Mouse (Mus musculus): ENCODE data around the gene Apaf1. TPM values are rescaled to one million over a fixed set of nuclear protein-coding genes. Genes with fewer than 3 reads are reported as not detected.

Gene Apaf1
- polyA plus RNA-seq, 1 experiment from 2014 or later: 12.2 TPM

- 89% methylated on average over 4 of the region's 4 CpGs for WGBS
- ATAC-seq: no peak
Observed at GRCm38 (mm10) chr10:91092812-91093211, 10.2 kb upstream of the Apaf1 start.

GRCm38 (mm10) chr10:91083393-91083927 lies 890 bp upstream of the Apaf1 start:
- Histone ChIP-seq H3K4me2 (ENCODE audit: low read length) (peak overlapping the region; percentile 81), H3K4me1 (ENCODE audit: control insufficient read depth, insufficient read depth, low read depth, low read length) (peaks cover 4% of the 10 kb centered on the region), H3K27ac (ENCODE audit: low read depth, low read length) (peak overlapping the region; percentile 80), H3K9ac (ENCODE audit: low read depth, low read length) (peak overlapping the region; percentile 81), H3K27me3 (replicated peaks; ENCODE audit: control insufficient read depth, insufficient read depth, low read length) (no peaks in the 10 kb centered on the region), H3K36me3 (ENCODE audit: control insufficient read depth, insufficient read depth, low read length) (no peaks in the 10 kb centered on the region; the same call in 1 of the 2 replicates), H3K9me3 (ENCODE audit: control insufficient read depth, low read length) (no peaks in the 10 kb centered on the region), H3K4me3 (ENCODE audit: low read length) (peak overlapping the region; percentile 97)
- 44% methylated on average over 12 of the region's 12 CpGs for WGBS
- no peak for ATAC-seq

More at GRCm38 (mm10) chr10:91092812-91093211, 10.2 kb upstream of the Apaf1 start:
- no peaks in the 10 kb centered on the region for H3K4me1 ChIP-seq (ENCODE audit: control insufficient read depth, insufficient read depth, low read depth, low read length)
- no peak overlapping the region for H3K4me2 ChIP-seq (ENCODE audit: low read length)
- no peak overlapping the region for H3K27ac ChIP-seq (ENCODE audit: low read depth, low read length)
- no peaks in the 10 kb centered on the region for H3K27me3 ChIP-seq (replicated peaks; ENCODE audit: control insufficient read depth, insufficient read depth, low read length)
- H3K36me3 ChIP-seq (ENCODE audit: control insufficient read depth, insufficient read depth, low read length): peaks cover 4% of the 10 kb centered on the region; the same call in 1 of the 2 replicates
- no peak overlapping the region for H3K4me3 ChIP-seq (ENCODE audit: low read length)
- no peak overlapping the region for H3K9ac ChIP-seq (ENCODE audit: low read depth, low read length)
- H3K9me3 ChIP-seq (ENCODE audit: control insufficient read depth, low read length): no peaks in the 10 kb centered on the region

- Histone ChIP-seq H3K27ac (ENCODE audit: low read depth, low read length) (peak overlapping the region; percentile 88), H3K4me2 (ENCODE audit: low read length) (peak overlapping the region; percentile 75), H3K9ac (ENCODE audit: low read depth, low read length) (peak overlapping the region; percentile 90), H3K9me3 (ENCODE audit: control insufficient read depth, low read length) (no peaks in the 10 kb centered on the region), H3K36me3 (ENCODE audit: control insufficient read depth, insufficient read depth, low read length) (peaks cover 6% of the 10 kb centered on the region), H3K4me1 (ENCODE audit: control insufficient read depth, insufficient read depth, low read depth, low read length) (peaks cover 4% of the 10 kb centered on the region), H3K4me3 (ENCODE audit: low read length) (peak overlapping the region; percentile 97), H3K27me3 (replicated peaks; ENCODE audit: control insufficient read depth, insufficient read depth, low read length) (no peaks in the 10 kb centered on the region)
- WGBS: under 1% methylated on average over 23 of the region's 27 CpGs
- peak; percentile 59 for ATAC-seq
Observed at GRCm38 (mm10) chr10:91081959-91082507, 537 bp downstream of the Apaf1 start.

- Histone ChIP-seq H3K9ac (ENCODE audit: low read depth, low read length) (no peak overlapping the region), H3K4me1 (ENCODE audit: control insufficient read depth, insufficient read depth, low read depth, low read length) (peaks cover 4% of the 10 kb centered on the region), H3K9me3 (ENCODE audit: control insufficient read depth, low read length) (no peaks in the 10 kb centered on the region), H3K36me3 (ENCODE audit: control insufficient read depth, insufficient read depth, low read length) (peaks cover 6% of the 10 kb centered on the region), H3K4me3 (ENCODE audit: low read length) (no peak overlapping the region), H3K27me3 (replicated peaks; ENCODE audit: control insufficient read depth, insufficient read depth, low read length) (no peaks in the 10 kb centered on the region), H3K27ac (ENCODE audit: low read depth, low read length) (no peak overlapping the region), H3K4me2 (ENCODE audit: low read length) (no peak overlapping the region)
- no peak for ATAC-seq
- 87% methylated on average over 5 of the region's 5 CpGs for WGBS
Observed at GRCm38 (mm10) chr10:91080540-91080939, 2.0 kb downstream of the Apaf1 start.

GRCm38 (mm10) chr10:91076667-91077066 lies 5.9 kb downstream of the Apaf1 start:
- H3K4me2 ChIP-seq (ENCODE audit: low read length): no peak overlapping the region
- no peak for ATAC-seq
- H3K27me3 ChIP-seq (replicated peaks; ENCODE audit: control insufficient read depth, insufficient read depth, low read length): no peaks in the 10 kb centered on the region
- H3K36me3 ChIP-seq (ENCODE audit: control insufficient read depth, insufficient read depth, low read length): peaks cover 10% of the 10 kb centered on the region
- H3K4me1 ChIP-seq (ENCODE audit: control insufficient read depth, insufficient read depth, low read depth, low read length): peaks cover 4% of the 10 kb centered on the region; the same call in 1 of the 2 replicates
- no peak overlapping the region for H3K9ac ChIP-seq (ENCODE audit: low read depth, low read length)
- no peaks in the 10 kb centered on the region for H3K9me3 ChIP-seq (ENCODE audit: control insufficient read depth, low read length)
- H3K4me3 ChIP-seq (ENCODE audit: low read length): no peak overlapping the region
- WGBS: 97% methylated on average over 2 of the region's 2 CpGs
- no peak overlapping the region for H3K27ac ChIP-seq (ENCODE audit: low read depth, low read length)

- Histone ChIP-seq H3K27ac (ENCODE audit: low read depth, low read length) (no peak overlapping the region), H3K4me3 (ENCODE audit: low read length) (no peak overlapping the region), H3K4me1 (ENCODE audit: control insufficient read depth, insufficient read depth, low read depth, low read length) (no peaks in the 10 kb centered on the region), H3K4me2 (ENCODE audit: low read length) (no peak overlapping the region), H3K9ac (ENCODE audit: low read depth, low read length) (no peak overlapping the region), H3K9me3 (ENCODE audit: control insufficient read depth, low read length) (no peaks in the 10 kb centered on the region), H3K27me3 (replicated peaks; ENCODE audit: control insufficient read depth, insufficient read depth, low read length) (no peaks in the 10 kb centered on the region), H3K36me3 (ENCODE audit: control insufficient read depth, insufficient read depth, low read length) (peaks cover 13% of the 10 kb centered on the region)
- WGBS: 90% methylated on average over 3 of the region's 3 CpGs
- no peak for ATAC-seq
Observed at GRCm38 (mm10) chr10:91073345-91073744, 9.2 kb downstream of the Apaf1 start.

GRCm38 (mm10) chr10:91071768-91072167 lies 10.8 kb downstream of the Apaf1 start:
- H3K27ac ChIP-seq (ENCODE audit: low read depth, low read length): no peak overlapping the region
- WGBS: 36% methylated on average over 1 of the region's 1 CpGs
- H3K9ac ChIP-seq (ENCODE audit: low read depth, low read length): no peak overlapping the region
- no peak for ATAC-seq
- no peaks in the 10 kb centered on the region for H3K27me3 ChIP-seq (replicated peaks; ENCODE audit: control insufficient read depth, insufficient read depth, low read length)
- H3K9me3 ChIP-seq (ENCODE audit: control insufficient read depth, low read length): no peaks in the 10 kb centered on the region
- H3K4me3 ChIP-seq (ENCODE audit: low read length): no peak overlapping the region
- no peaks in the 10 kb centered on the region for H3K4me1 ChIP-seq (ENCODE audit: control insufficient read depth, insufficient read depth, low read depth, low read length)
- H3K4me2 ChIP-seq (ENCODE audit: low read length): no peak overlapping the region
- H3K36me3 ChIP-seq (ENCODE audit: control insufficient read depth, insufficient read depth, low read length): peaks cover 10% of the 10 kb centered on the region; the same call in 1 of the 2 replicates

GRCm38 (mm10) chr10:91062355-91062754 lies 20.2 kb downstream of the Apaf1 start:
- Histone ChIP-seq H3K9me3 (ENCODE audit: control insufficient read depth, low read length) (peaks cover 2% of the 10 kb centered on the region; the same call in 1 of the 2 replicates), H3K27ac (ENCODE audit: low read depth, low read length) (no peak overlapping the region), H3K27me3 (replicated peaks; ENCODE audit: control insufficient read depth, insufficient read depth, low read length) (no peaks in the 10 kb centered on the region), H3K4me2 (ENCODE audit: low read length) (no peak overlapping the region), H3K9ac (ENCODE audit: low read depth, low read length) (no peak overlapping the region), H3K4me3 (ENCODE audit: low read length) (no peak overlapping the region), H3K36me3 (ENCODE audit: control insufficient read depth, insufficient read depth, low read length) (peaks cover 18% of the 10 kb centered on the region), H3K4me1 (ENCODE audit: control insufficient read depth, insufficient read depth, low read depth, low read length) (no peaks in the 10 kb centered on the region)
- no peak for ATAC-seq
- WGBS: 88% methylated on average over 6 of the region's 6 CpGs

- peaks cover 10% of the 10 kb centered on the region for H3K36me3 ChIP-seq (ENCODE audit: control insufficient read depth, insufficient read depth, low read length)
- H3K9me3 ChIP-seq (ENCODE audit: control insufficient read depth, low read length): no peaks in the 10 kb centered on the region
- no peak overlapping the region for H3K4me2 ChIP-seq (ENCODE audit: low read length)
- no peaks in the 10 kb centered on the region for H3K27me3 ChIP-seq (replicated peaks; ENCODE audit: control insufficient read depth, insufficient read depth, low read length)
- H3K27ac ChIP-seq (ENCODE audit: low read depth, low read length): no peak overlapping the region
- H3K9ac ChIP-seq (ENCODE audit: low read depth, low read length): no peak overlapping the region
- ATAC-seq: peak; percentile 40; the same call in 1 of the 2 replicates
- no peaks in the 10 kb centered on the region for H3K4me1 ChIP-seq (ENCODE audit: control insufficient read depth, insufficient read depth, low read depth, low read length)
- no peak overlapping the region for H3K4me3 ChIP-seq (ENCODE audit: low read length)
- 26% methylated on average over 5 of the region's 5 CpGs for WGBS
Observed at GRCm38 (mm10) chr10:91060742-91061141, 21.8 kb downstream of the Apaf1 start.
